Mouse (Mus musculus) erythroid progenitor cell, adult 5-6 weeks (primary cell): ENCODE results near the gene Ccdc71. TPM values are rescaled to one million over a fixed set of nuclear protein-coding genes. Genes with fewer than 3 reads are reported as not detected.

Experiments used
- ATAC-seq: replicated peaks from 2 replicates; pipeline ENCODE4 v1.8.0; 2016; ENCODE audit warnings: moderate number of reproducible peaks, mild to moderate bottlenecking, moderate TSS enrichment, inconsistent platforms; ENCODE audit not compliant: poor library complexity, low FRiP score, severe bottlenecking
- total RNA-seq, 2 experiments: library from RNA; stranded (forward) in 1 of 2; stranded (reverse) in 1 of 2; fragments of 150-400 nt in 1 of 2; fragments of 186-747, 209-891 nt in 1 of 2; gene quantifications; 2 replicates each; pipeline versions ENCODE4 v1.2.3 to v1.2.4; 2015 to 2017; ENCODE audit warnings: low replicate concordance in 2 of 2

Gene Ccdc71
- total RNA-seq, 2 experiments from 2014 or later, result 3.4 to 9.5 TPM

GRCm38 (mm10) chr9:108455747-108456571, 4.4 kb upstream of the Ccdc71 start:
- no peak for ATAC-seq

- ATAC-seq, result no peak
Measured at GRCm38 (mm10) chr9:108456953-108457352, 3.4 kb upstream of the Ccdc71 start.

GRCm38 (mm10) chr9:108459939-108460318, 398 bp upstream of the Ccdc71 start:
- ATAC-seq, result no peak

GRCm38 (mm10) chr9:108461181-108461631, 879 bp downstream of the Ccdc71 start, which contains the start of gene Klhdc8b:
TSS of gene Klhdc8b (minus strand) at chr9:108461581.
- ATAC-seq, result no peak

GRCm38 (mm10) chr9:108461675-108462074, 1.3 kb downstream of the Ccdc71 start:
- no peak for ATAC-seq

GRCm38 (mm10) chr9:108462192-108462591, 1.9 kb downstream of the Ccdc71 start:
- ATAC-seq, result no peak

GRCm38 (mm10) chr9:108463713-108464112, 3.4 kb downstream of the Ccdc71 start:
- no peak for ATAC-seq

GRCm38 (mm10) chr9:108466219-108466618, 5.9 kb downstream of the Ccdc71 start:
- no peak for ATAC-seq

- ATAC-seq, result no peak
Measured at GRCm38 (mm10) chr9:108469430-108469829, 9.1 kb downstream of the Ccdc71 start.

GRCm38 (mm10) chr9:108469845-108470244, 9.5 kb downstream of the Ccdc71 start:
- ATAC-seq, result no peak

GRCm38 (mm10) chr9:108474528-108474927, 14.2 kb downstream of the Ccdc71 start:
- 0 out of 2 replicates have a peak, but pooled peaks have one; percentile 14 for ATAC-seq

- ATAC-seq, result no peak
Measured at GRCm38 (mm10) chr9:108478638-108479156, 18.4 kb downstream of the Ccdc71 start.

GRCm38 (mm10) chr9:108479241-108479640, 18.9 kb downstream of the Ccdc71 start:
- ATAC-seq, result no peak

GRCm38 (mm10) chr9:108479721-108480351, 19.5 kb downstream of the Ccdc71 start, which contains the start of gene Lamb2:
TSS of gene Lamb2 (plus strand) at chr9:108479736.
- no peak for ATAC-seq

- ATAC-seq, result no peak
Measured at GRCm38 (mm10) chr9:108480813-108481519, 20.6 kb downstream of the Ccdc71 start.

- ATAC-seq, result no peak
Measured at GRCm38 (mm10) chr9:108481520-108482210, 21.3 kb downstream of the Ccdc71 start.

GRCm38 (mm10) chr9:108483051-108483790, 22.9 kb downstream of the Ccdc71 start:
- ATAC-seq, result no peak

- ATAC-seq, result no peak
Measured at GRCm38 (mm10) chr9:108484021-108484420, 23.7 kb downstream of the Ccdc71 start.
